Mouse (Mus musculus) stomach, postnatal 0 days (tissue): Measurements from ENCODE around the gene Cnih4.

ENCODE experiments used
- CTCF ChIP-seq: IDR thresholded peaks from 2 replicates; pipeline ENCODE4 v1.5.1; 2016; ENCODE audit warnings: antibody characterized with exemption, low read depth, mild to moderate bottlenecking, moderate library complexity
- EP300 ChIP-seq: optimal IDR thresholded peaks from 2 replicates; pipeline ENCODE3; 2016; ENCODE audit warnings: antibody characterized with exemption

GRCm38 (mm10) chr1:181124145-181124544, 20.3 kb upstream of the Cnih4 start:
- TF ChIP-seq CTCF (no peak), EP300 (no peak)
